Mouse (Mus musculus) midbrain, embryonic 14.5 days (tissue): ENCODE data around the gene Pdpn. TPM values are rescaled to one million over a fixed set of nuclear protein-coding genes. Genes with fewer than 3 reads are reported as not detected.

Experiments
- ATAC-seq: fragments of 200-750 bp; cut with Nextera tagmentation; 2 replicates; pipeline ENCODE4 v1.8.0; 2017; ENCODE audit warnings: moderate number of reproducible peaks, moderate library complexity; ENCODE audit not compliant: low FRiP score, low TSS enrichment
- DNase-seq: peaks from one replicate; pipeline ENCODE4 v3.0.0-alpha.2; 2015
- H3K27ac ChIP-seq: fragments of 300-500 bp; sonication (generic); replicated peaks from 2 replicates; pipeline ENCODE4 v1.5.1; 2014; ENCODE audit warnings: mild to moderate bottlenecking, low read depth, low read length, moderate library complexity
- H3K27me3 ChIP-seq: fragments of 300-500 bp; sonication (generic); 2 replicates; pipeline ENCODE4 v1.6.1; 2014; ENCODE audit warnings: low read length, control low read depth, mixed read lengths; ENCODE audit not compliant: control insufficient read depth, insufficient read depth
- H3K36me3 ChIP-seq: fragments of 300-500 bp; sonication (generic); 2 replicates; pipeline ENCODE4 v1.6.1; 2014; ENCODE audit warnings: low read length, control low read depth; ENCODE audit not compliant: control insufficient read depth, insufficient read depth
- H3K4me1 ChIP-seq: fragments of 300-500 bp; sonication (generic); 2 replicates; pipeline ENCODE4 v1.6.1; 2014; ENCODE audit warnings: mild to moderate bottlenecking, antibody characterized with exemption, low read length, control low read depth; ENCODE audit not compliant: control insufficient read depth, insufficient read depth
- H3K4me2 ChIP-seq: fragments of 300-500 bp; sonication (generic); 2 replicates; pipeline ENCODE4 v1.6.1; 2014; ENCODE audit warnings: mild to moderate bottlenecking, low read length, moderate library complexity
- H3K4me3 ChIP-seq: fragments of 300-500 bp; sonication (generic); replicated peaks from 2 replicates; pipeline ENCODE4 v1.5.1; 2014; ENCODE audit warnings: low read depth, low read length
- H3K9ac ChIP-seq: fragments of 300-500 bp; sonication (generic); replicated peaks from 2 replicates; pipeline ENCODE4 v1.6.1; 2014; ENCODE audit warnings: mild to moderate bottlenecking, low read length, moderate library complexity
- H3K9me3 ChIP-seq: fragments of 300-500 bp; sonication (generic); 2 replicates; pipeline ENCODE4 v1.6.1; 2016; ENCODE audit warnings: low read length, control low read depth, mixed read lengths; ENCODE audit not compliant: control insufficient read depth
- WGBS: fragments of 180-500 bp; shearing (Covaris S2); extraction: QIAGEN DNeasy Blood & Tissue Kit; methylation state at CpG from one replicate; pipeline ENCODE4 v1.1.7; 2014; 5-methylcytosine and 5-hydroxymethylcytosine counted together
- polyA plus RNA-seq: library from polyadenylated mRNA; unstranded; fragments of >200 nt; fragmentation: Nextera tagmentation; extraction: Ambion mirVana; gene quantifications from 2 replicates; pipeline ENCODE4 v1.2.1, GENCODE M21; 2014

The Pdpn gene
- polyA plus RNA-seq, 1 experiment from 2014 or later, result 61.2 TPM

GRCm38 (mm10) chr4:143302279-143302890 lies 3.0 kb upstream of the Pdpn start:
- Histone ChIP-seq H3K9me3 (no peaks in the 10 kb centered on the region), H3K27me3 (no peaks in the 10 kb centered on the region), H3K36me3 (no peaks in the 10 kb centered on the region), H3K27ac (no peak overlapping the region), H3K4me2 (no peak overlapping the region), H3K9ac (no peak overlapping the region), H3K4me3 (no peak overlapping the region), H3K4me1 (peaks cover 22% of the 10 kb centered on the region)
- 49% methylated on average over 11 of the region's 11 CpGs for WGBS
- ATAC-seq (no peak), DNase-seq (no peak)

GRCm38 (mm10) chr4:143301875-143302274 lies 2.5 kb upstream of the Pdpn start:
- H3K4me1 ChIP-seq, result peaks cover 27% of the 10 kb centered on the region
- H3K36me3 ChIP-seq, result no peaks in the 10 kb centered on the region
- DNase-seq (no peak), ATAC-seq (no peak)
- no peak overlapping the region for H3K4me2 ChIP-seq
- H3K27ac ChIP-seq, result no peak overlapping the region
- H3K27me3 ChIP-seq, result no peaks in the 10 kb centered on the region
- 52% methylated on average over 4 of the region's 4 CpGs for whole genome bisulfite sequencing
- no peak overlapping the region for H3K9ac ChIP-seq
- H3K4me3 ChIP-seq, result no peak overlapping the region
- H3K9me3 ChIP-seq, result no peaks in the 10 kb centered on the region

- WGBS, result 78% methylated on average over 5 of the region's 5 CpGs
- H3K4me1 ChIP-seq, result peaks cover 26% of the 10 kb centered on the region
- H3K36me3 ChIP-seq, result no peaks in the 10 kb centered on the region
- no peak overlapping the region for H3K9ac ChIP-seq
- H3K27ac ChIP-seq, result no peak overlapping the region
- H3K4me3 ChIP-seq, result no peak overlapping the region
- peak overlapping the region; percentile 62 for H3K4me2 ChIP-seq
- ATAC-seq (no peak), DNase-seq (no peak)
- H3K9me3 ChIP-seq, result no peaks in the 10 kb centered on the region
- H3K27me3 ChIP-seq, result no peaks in the 10 kb centered on the region
Measured at GRCm38 (mm10) chr4:143301042-143301441, 1.7 kb upstream of the Pdpn start.

DNA sequence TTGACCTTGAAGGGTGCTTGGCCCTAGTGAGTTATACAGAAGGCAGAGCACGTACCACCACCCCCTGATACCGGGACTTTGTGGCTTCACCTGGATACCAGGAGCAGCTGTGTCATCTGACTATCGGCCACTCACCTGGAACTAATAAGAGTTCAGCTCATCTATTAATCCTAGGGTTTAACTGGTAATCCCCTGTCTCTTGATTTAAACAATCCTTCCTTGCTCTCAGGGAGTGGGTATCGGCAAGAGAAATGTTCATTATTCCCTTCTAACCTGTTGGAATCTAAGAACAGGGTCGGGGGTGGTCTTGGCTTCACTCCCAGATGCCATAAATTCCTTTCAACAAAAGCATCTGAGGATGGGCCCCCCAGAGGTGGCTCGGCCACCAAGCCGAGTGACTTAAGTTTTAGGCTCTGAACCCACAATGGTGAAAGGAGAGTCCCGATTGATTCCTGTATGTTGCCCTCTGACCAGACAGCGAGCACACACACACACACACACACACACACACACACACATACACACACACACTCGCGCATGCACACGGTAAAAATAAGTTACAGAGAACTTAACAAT lies 837 bp upstream of the Pdpn start:
- peak overlapping the region; percentile 36 for H3K4me3 ChIP-seq
- H3K27ac ChIP-seq, result no peak overlapping the region
- 8% methylated on average over 12 of the region's 12 CpGs for WGBS
- ATAC-seq (no peak), DNase-seq (no peak)
- peak overlapping the region; percentile 20; the same call in 1 of the 2 replicates for H3K9ac ChIP-seq
- no peaks in the 10 kb centered on the region for H3K36me3 ChIP-seq
- H3K4me2 ChIP-seq, result peak overlapping the region; percentile 62
- no peaks in the 10 kb centered on the region for H3K27me3 ChIP-seq
- H3K4me1 ChIP-seq, result peaks cover 30% of the 10 kb centered on the region
- H3K9me3 ChIP-seq, result no peaks in the 10 kb centered on the region

DNA sequence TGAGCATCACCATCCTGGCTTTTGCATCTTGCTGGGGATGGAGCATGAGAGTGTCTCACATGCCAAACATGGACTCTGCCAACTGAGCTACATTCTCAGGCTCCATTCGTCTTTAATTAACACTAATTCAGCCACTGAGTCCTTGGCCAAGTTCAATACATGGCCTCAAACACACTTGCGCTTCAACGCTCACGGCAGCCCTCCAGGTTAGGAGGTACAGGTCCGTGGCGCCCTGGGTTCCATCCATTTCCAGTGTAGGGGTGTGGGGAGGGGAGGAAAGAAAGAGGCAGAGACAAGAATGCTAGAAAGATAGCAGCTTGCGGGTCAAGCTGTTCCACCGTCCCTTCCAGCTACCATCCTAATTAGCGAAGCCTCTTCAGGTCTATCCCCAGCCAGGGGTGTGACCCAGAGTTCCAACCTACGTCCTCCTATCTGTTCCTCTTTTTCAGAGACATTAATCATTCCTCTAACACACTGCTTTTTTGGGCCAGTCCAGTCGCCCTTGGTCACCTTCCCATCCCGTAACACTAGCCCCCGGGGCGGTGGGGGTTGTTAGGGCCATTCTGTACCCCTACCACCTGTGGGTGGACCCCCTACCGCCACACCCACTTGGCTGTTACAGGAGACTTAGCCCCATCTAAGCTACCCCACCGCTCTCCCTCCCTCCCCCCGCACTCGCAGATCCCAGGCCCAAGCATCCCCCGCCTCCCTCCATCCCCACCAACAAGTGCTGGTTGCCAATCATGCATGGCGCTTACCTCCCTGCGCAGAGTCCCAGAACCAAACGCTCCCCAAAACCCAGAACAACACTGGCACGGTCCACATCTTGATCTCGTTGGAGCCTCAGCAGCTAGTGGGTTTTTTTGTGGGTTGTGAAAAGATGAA lies 691 bp downstream of the Pdpn start:
- Histone ChIP-seq H3K27me3 (no peaks in the 10 kb centered on the region), H3K27ac (peak overlapping the region; percentile 60), H3K4me3 (peak overlapping the region; percentile 36), H3K4me2 (peak overlapping the region; percentile 62), H3K36me3 (no peaks in the 10 kb centered on the region), H3K4me1 (peaks cover 30% of the 10 kb centered on the region), H3K9me3 (no peaks in the 10 kb centered on the region), H3K9ac (peak overlapping the region; percentile 40; the same call in 1 of the 2 replicates)
- ATAC-seq, result peak; percentile 72
- peak; percentile 58 for DNase-seq
- WGBS, result 2% methylated on average over 24 of the region's 24 CpGs

GRCm38 (mm10) chr4:143297016-143297556 lies 2.3 kb downstream of the Pdpn start:
- Histone ChIP-seq H3K9me3 (no peaks in the 10 kb centered on the region), H3K9ac (peak overlapping the region; percentile 24; the same call in 1 of the 2 replicates), H3K36me3 (no peaks in the 10 kb centered on the region), H3K27me3 (no peaks in the 10 kb centered on the region), H3K4me2 (peak overlapping the region; percentile 62), H3K4me1 (peaks cover 30% of the 10 kb centered on the region), H3K27ac (peak overlapping the region; percentile 55), H3K4me3 (peak overlapping the region; percentile 36)
- peak; percentile 70; the same call in 1 of the 2 replicates for ATAC-seq
- peak; percentile 69 for DNase-seq
- WGBS, result under 1% methylated on average over 12 of the region's 12 CpGs

- H3K4me3 ChIP-seq, result peak overlapping the region; percentile 36; the same call in 1 of the 2 replicates
- peak overlapping the region; percentile 62 for H3K4me2 ChIP-seq
- ATAC-seq (no peak), DNase-seq (no peak)
- H3K9me3 ChIP-seq, result no peaks in the 10 kb centered on the region
- H3K27me3 ChIP-seq, result no peaks in the 10 kb centered on the region
- no peak overlapping the region for H3K9ac ChIP-seq
- H3K27ac ChIP-seq, result no peak overlapping the region
- 67% methylated on average over 5 of the region's 5 CpGs for WGBS
- no peaks in the 10 kb centered on the region for H3K36me3 ChIP-seq
- peaks cover 30% of the 10 kb centered on the region for H3K4me1 ChIP-seq
Measured at GRCm38 (mm10) chr4:143296153-143296552, 3.2 kb downstream of the Pdpn start.

- WGBS, result 60% methylated on average over 6 of the region's 6 CpGs
- DNase-seq (no peak), ATAC-seq (no peak)
- no peaks in the 10 kb centered on the region for H3K36me3 ChIP-seq
- no peak overlapping the region for H3K4me2 ChIP-seq
- no peak overlapping the region for H3K27ac ChIP-seq
- peaks cover 24% of the 10 kb centered on the region for H3K4me1 ChIP-seq
- no peaks in the 10 kb centered on the region for H3K27me3 ChIP-seq
- no peak overlapping the region for H3K9ac ChIP-seq
- H3K9me3 ChIP-seq, result no peaks in the 10 kb centered on the region
- no peak overlapping the region for H3K4me3 ChIP-seq
Measured at GRCm38 (mm10) chr4:143294324-143294723, 5.0 kb downstream of the Pdpn start.
